Mouse (Mus musculus) forebrain, postnatal 0 days (tissue): Measurements from ENCODE around the gene Ulk4. TPM values are rescaled to one million over a fixed set of nuclear protein-coding genes. Genes with fewer than 3 reads are reported as not detected.
"Not testable (repeated sequence)": the region's sequence is repeated elsewhere in the genome, so short reads cannot be mapped to it uniquely, and the experiment has no call there.

Experiments used
- ATAC-seq: fragments of 200-750 bp; cut with Nextera tagmentation; 2 replicates; pipeline ENCODE4 v1.8.0; 2017; ENCODE audit warnings: mild to moderate bottlenecking, moderate library complexity
- DNase-seq: peaks from one replicate; pipeline ENCODE4 v3.0.0-alpha.2; 2015
- H3K27ac ChIP-seq: fragments of 300-500 bp; sonication (generic); 2 replicates; pipeline ENCODE4 v1.5.1; 2014; ENCODE audit warnings: low read depth, mild to moderate bottlenecking, antibody characterized with exemption, low read length, moderate library complexity, mixed read lengths
- H3K27me3 ChIP-seq: fragments of 300-500 bp; sonication (generic); 2 replicates; pipeline ENCODE4 v1.6.1; 2014; ENCODE audit warnings: mild to moderate bottlenecking, low read length, mixed read lengths; ENCODE audit not compliant: insufficient read depth
- H3K36me3 ChIP-seq: fragments of 300-500 bp; sonication (generic); 2 replicates; pipeline ENCODE4 v1.6.1; 2014; ENCODE audit warnings: mild to moderate bottlenecking, moderate library complexity; ENCODE audit not compliant: insufficient read depth
- H3K4me1 ChIP-seq: fragments of 300-500 bp; sonication (generic); 2 replicates; pipeline ENCODE4 v1.6.1; 2014; ENCODE audit warnings: antibody characterized with exemption; ENCODE audit not compliant: insufficient read depth
- H3K4me2 ChIP-seq: fragments of 300-500 bp; sonication (generic); 2 replicates; pipeline ENCODE4 v1.6.1; 2014; ENCODE audit warnings: low read depth, mild to moderate bottlenecking, moderate library complexity
- H3K4me3 ChIP-seq: fragments of 300-500 bp; sonication (generic); 2 replicates; pipeline ENCODE4 v1.5.1; 2014; ENCODE audit warnings: low read depth, low read length, mixed read lengths
- H3K9ac ChIP-seq: fragments of 300-500 bp; sonication (generic); 2 replicates; pipeline ENCODE4 v1.6.1; 2014; ENCODE audit warnings: mild to moderate bottlenecking
- H3K9me3 ChIP-seq: fragments of 300-500 bp; sonication (generic); 2 replicates; pipeline ENCODE4 v1.6.1; 2016; ENCODE audit warnings: low read length
- CTCF ChIP-seq: sonication (generic); IDR thresholded peaks from 2 replicates; pipeline ENCODE4 v1.5.1; 2016; ENCODE audit warnings: antibody characterized with exemption, control low read depth, low read depth
- whole genome bisulfite sequencing: fragments of 180-500 bp; shearing (Covaris S2); extraction: QIAGEN DNeasy Blood & Tissue Kit; methylation state at CpG from one replicate; pipeline ENCODE4 v1.1.7; 2014; 5-methylcytosine and 5-hydroxymethylcytosine counted together
- polyA plus RNA-seq: library from polyadenylated mRNA; unstranded; fragments of >200 nt; fragmentation: Nextera tagmentation; extraction: Ambion mirVana; gene quantifications from 2 replicates; pipeline ENCODE4 v1.2.1, GENCODE M21; 2015
- total RNA-seq: library from RNA; depleted of rRNA; stranded (reverse); fragments of >200 nt; gene quantifications from 2 replicates; pipeline ENCODE4 v1.2.3, GENCODE M21; 2014

The Ulk4 gene
- total and polyA plus RNA-seq, 2 experiments from 2014 or later, result 13.3 to 105 TPM

- Histone ChIP-seq H3K9ac (no peak overlapping the region), H3K27me3 (no peaks in the 10 kb centered on the region), H3K9me3 (no peaks in the 10 kb centered on the region), H3K4me1 (no peaks in the 10 kb centered on the region), H3K4me2 (no peak overlapping the region), H3K36me3 (no peaks in the 10 kb centered on the region), H3K27ac (no peak overlapping the region), H3K4me3 (no peak overlapping the region)
- WGBS, result 35% methylated on average over 9 of the region's 9 CpGs
- DNase-seq (no peak), ATAC-seq (no peak)
- TF ChIP-seq CTCF, result no peak
Measured at GRCm38 (mm10) chr9:120926939-120927606, 349.9 kb downstream of the Ulk4 start.

- Histone ChIP-seq H3K4me1 (no peaks in the 10 kb centered on the region), H3K36me3 (no peaks in the 10 kb centered on the region), H3K9me3 (no peaks in the 10 kb centered on the region), H3K27ac (no peak overlapping the region), H3K4me3 (no peak overlapping the region), H3K4me2 (no peak overlapping the region), H3K9ac (no peak overlapping the region), H3K27me3 (no peaks in the 10 kb centered on the region)
- TF ChIP-seq CTCF, result no peak
- ATAC-seq (no peak), DNase-seq (no peak)
- WGBS, result 69% methylated on average over 1 of the region's 1 CpGs
Measured at GRCm38 (mm10) chr9:120926126-120926525, 350.9 kb downstream of the Ulk4 start.

GRCm38 (mm10) chr9:120919130-120919529 lies 357.9 kb downstream of the Ulk4 start:
- Histone ChIP-seq H3K27ac (no peak overlapping the region), H3K9ac (no peak overlapping the region), H3K36me3 (no peaks in the 10 kb centered on the region), H3K4me1 (no peaks in the 10 kb centered on the region), H3K27me3 (no peaks in the 10 kb centered on the region), H3K9me3 (no peaks in the 10 kb centered on the region), H3K4me2 (no peak overlapping the region), H3K4me3 (no peak overlapping the region)
- TF ChIP-seq CTCF, result no peak
- WGBS, result 77% methylated on average over 5 of the region's 5 CpGs
- DNase-seq (no peak), ATAC-seq (no peak)

GRCm38 (mm10) chr9:120918642-120919041 lies 358.4 kb downstream of the Ulk4 start:
- no peak overlapping the region for H3K9ac ChIP-seq
- no peaks in the 10 kb centered on the region for H3K4me1 ChIP-seq
- WGBS, result 43% methylated on average over 6 of the region's 6 CpGs
- H3K4me2 ChIP-seq, result no peak overlapping the region
- ATAC-seq (no peak), DNase-seq (no peak)
- no peaks in the 10 kb centered on the region for H3K9me3 ChIP-seq
- H3K36me3 ChIP-seq, result no peaks in the 10 kb centered on the region
- no peak for TF ChIP-seq CTCF
- no peaks in the 10 kb centered on the region for H3K27me3 ChIP-seq
- no peak overlapping the region for H3K4me3 ChIP-seq
- H3K27ac ChIP-seq, result no peak overlapping the region

GRCm38 (mm10) chr9:120918211-120918610 lies 358.8 kb downstream of the Ulk4 start:
- whole genome bisulfite sequencing, result 82% methylated on average over 5 of the region's 5 CpGs
- no peaks in the 10 kb centered on the region for H3K36me3 ChIP-seq

GRCm38 (mm10) chr9:120917619-120918018 lies 359.4 kb downstream of the Ulk4 start:
- H3K27me3 ChIP-seq, H3K9me3 ChIP-seq, H3K4me2 ChIP-seq, ATAC-seq, H3K27ac ChIP-seq, H3K4me1 ChIP-seq, H3K9ac ChIP-seq, H3K4me3 ChIP-seq, H3K36me3 ChIP-seq, DNase-seq: not testable (repeated sequence)
- 97% methylated on average over 2 of the region's 2 CpGs for WGBS

More at GRCm38 (mm10) chr9:120918211-120918610, 358.8 kb downstream of the Ulk4 start:
- ATAC-seq (no peak), DNase-seq (no peak)
- Histone ChIP-seq H3K27me3 (no peaks in the 10 kb centered on the region), H3K9me3 (no peaks in the 10 kb centered on the region), H3K27ac (no peak overlapping the region), H3K4me3 (no peak overlapping the region), H3K4me1 (no peaks in the 10 kb centered on the region), H3K9ac (no peak overlapping the region), H3K4me2 (no peak overlapping the region)
- TF ChIP-seq CTCF, result no peak

GRCm38 (mm10) chr9:120914877-120915459 lies 362.0 kb downstream of the Ulk4 start:
- no peaks in the 10 kb centered on the region for H3K4me1 ChIP-seq
- peak; percentile 38; the same call in 1 of the 2 replicates for TF ChIP-seq CTCF
- no peak for ATAC-seq

More at GRCm38 (mm10) chr9:120914877-120915459, 362.0 kb downstream of the Ulk4 start:
- Histone ChIP-seq H3K9ac (no peak overlapping the region), H3K36me3 (no peaks in the 10 kb centered on the region), H3K9me3 (no peaks in the 10 kb centered on the region), H3K4me3 (no peak overlapping the region), H3K27me3 (no peaks in the 10 kb centered on the region), H3K4me2 (no peak overlapping the region), H3K27ac (no peak overlapping the region)
- DNase-seq, result no peak
- WGBS, result 88% methylated on average over 14 of the region's 14 CpGs
